Mouse (Mus musculus) embryo, embryonic 11.5 days (tissue): ENCODE data around the gene Hoxc5.

Experiments used
- DNase-seq: peaks from one replicate; pipeline ENCODE4 v3.0.0-alpha.2; 2012; ENCODE audit warnings: low read depth, low spot score

Gene Hoxc5

DNA sequence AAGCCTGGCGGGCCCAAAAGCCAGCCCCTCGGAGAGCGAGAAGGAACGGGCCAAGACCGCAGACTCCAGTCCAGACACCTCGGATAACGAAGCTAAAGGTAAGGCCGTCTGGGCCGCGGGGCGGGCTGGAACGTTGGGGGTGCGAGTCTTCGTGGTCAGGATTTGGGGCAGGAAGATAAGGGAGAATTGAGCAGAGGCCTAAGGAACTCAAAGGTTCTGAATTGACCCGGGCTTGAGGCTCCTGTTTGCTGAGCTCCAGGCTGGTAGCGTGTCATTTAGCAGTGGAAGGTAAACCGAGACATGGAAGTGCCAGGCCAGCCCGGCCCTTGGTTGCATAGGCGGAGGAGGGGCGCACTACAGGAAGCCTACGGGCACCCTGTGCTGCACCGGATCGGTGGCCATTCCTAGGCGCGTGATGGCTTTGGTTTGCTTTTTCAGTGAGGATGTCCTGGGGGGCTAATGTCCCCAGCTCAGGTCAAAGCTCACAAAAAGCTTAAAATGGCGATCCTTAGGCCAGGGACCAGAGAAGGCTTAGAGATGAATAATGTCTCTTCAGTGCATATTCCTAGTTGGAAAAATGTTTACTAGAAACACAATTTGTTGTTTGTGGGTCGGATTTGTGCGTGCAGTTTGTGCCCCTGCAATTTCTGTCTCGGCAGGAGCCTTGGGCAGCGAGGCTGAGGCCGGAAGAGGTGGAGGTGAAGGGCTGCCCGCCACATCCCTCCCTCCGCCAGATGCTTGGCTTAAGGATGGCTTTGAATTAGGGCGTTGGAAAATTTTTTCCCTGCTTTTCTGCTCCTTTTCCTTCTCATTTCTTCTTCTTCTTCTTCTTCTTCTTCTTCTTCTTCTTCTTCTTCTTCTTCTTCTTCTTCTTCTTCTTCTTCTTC is 511 bp downstream of the Hoxc5 start:
- DNase-seq = no peak

DNA sequence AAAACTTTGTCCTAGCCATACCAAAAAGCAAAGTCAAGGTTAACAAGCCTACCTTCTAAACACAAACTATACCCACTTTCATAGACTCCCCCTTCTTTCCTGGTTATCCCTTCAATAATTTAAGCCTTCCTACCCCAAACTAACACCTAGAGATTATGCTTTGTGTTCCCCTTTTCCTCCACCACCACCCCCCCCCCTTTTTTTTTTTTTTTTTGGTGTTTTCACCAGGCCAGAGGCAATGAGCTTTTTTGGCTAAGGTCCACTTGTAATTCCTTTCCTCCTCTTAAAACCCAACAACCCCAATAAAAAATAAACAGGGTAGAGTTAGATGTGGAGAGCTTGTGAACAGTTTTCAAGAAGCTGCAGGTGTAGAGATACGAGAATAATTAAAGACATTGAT is 2.1 kb downstream of the Hoxc5 start:
- DNase-seq = no peak

DNA sequence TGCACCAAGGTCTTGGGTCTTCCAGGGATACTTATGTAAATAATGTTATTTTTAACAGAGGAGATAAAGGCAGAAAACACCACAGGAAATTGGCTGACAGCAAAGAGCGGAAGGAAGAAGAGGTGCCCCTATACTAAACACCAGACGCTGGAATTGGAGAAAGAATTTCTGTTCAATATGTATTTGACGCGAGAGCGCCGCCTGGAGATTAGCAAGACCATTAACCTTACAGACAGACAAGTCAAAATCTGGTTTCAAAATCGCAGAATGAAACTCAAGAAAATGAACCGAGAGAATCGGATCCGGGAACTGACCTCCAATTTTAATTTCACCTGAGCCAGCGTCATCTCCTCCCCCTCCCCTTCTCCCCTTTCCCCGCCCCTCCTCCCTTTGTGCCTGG is 3.5 kb downstream of the Hoxc5 start:
- DNase-seq = no peak

DNA sequence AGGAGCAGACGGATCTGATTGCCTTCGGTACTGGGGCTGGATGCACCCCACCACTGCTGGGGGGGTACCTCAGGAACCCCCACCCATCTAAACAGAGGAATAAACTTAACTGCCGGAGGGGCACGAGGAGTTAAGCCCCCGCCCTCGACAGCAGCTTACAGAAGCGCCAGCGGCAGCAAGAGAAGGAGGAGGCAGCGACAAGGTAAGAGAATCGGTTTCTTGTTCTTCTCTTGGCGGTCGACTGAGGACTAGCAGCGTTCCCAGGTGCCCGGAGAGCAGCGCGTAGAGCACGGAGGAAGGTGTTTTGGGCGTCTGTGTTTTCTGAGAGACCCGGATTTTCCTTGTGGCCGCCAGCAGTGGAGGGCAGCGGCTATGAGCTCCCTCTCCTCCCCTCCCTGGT is 5.0 kb downstream of the Hoxc5 start:
- DNase-seq = no peak

DNA sequence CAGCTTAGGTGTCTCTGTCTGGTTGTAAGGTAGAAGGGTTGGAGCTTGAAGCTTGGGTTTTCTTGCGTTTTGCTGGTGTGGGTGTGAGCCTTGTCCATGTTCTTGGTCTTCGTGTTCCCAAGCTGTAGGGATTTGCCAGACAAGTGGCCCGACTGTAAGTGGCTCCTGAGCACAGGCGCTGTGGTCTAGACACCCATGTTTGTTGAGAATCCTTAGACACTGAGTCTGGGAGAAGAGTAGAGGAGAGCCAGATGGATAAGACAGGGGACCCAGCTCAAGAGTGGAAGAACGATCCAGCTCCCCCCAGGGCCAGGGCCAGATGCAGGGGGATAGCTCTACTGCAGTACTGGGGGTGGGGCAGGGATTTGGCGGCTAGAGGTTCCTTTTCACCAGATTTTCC is 5.5 kb downstream of the Hoxc5 start:
- no peak for DNase-seq

DNA sequence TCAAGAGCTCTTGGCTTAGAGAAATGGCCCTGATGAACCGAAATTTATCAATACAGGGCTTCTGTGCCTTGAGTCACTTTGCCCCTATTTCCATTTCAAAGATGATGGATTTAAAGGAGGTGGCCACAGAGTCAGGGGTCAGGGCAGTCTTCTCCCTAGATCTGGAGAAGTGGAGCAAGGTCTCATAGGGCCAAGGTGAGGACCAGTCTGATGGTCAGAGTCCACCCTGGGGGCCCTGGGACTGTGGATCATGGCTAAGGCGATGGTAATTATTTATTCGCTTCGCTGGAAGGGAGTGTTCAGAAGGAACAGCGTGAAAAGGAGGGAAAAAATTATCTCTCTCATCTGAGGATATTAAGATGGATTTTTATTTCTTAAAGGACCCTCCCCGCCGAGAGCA is 7.8 kb downstream of the Hoxc5 start:
- no peak for DNase-seq

DNA sequence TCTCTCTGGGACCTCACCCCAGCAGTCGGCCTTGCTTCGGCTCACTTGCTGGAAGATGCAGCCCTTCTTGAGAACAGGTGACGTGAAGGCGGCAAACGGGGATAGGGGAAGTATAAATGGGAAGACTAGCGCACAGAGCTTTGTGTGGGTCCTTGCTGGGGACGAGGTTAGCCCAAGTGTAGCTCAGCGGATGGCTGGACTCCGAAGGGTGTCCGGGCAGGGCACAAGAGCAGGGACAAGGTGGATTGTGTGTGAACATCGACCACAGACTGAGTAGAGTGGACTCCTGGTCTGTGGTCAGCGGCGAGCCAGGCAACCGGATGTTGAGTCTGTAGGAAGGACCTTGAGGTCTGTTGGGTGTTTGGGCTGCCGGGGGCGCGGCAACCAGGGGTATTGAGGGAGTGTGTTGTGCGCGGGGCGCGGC is 8.5 kb downstream of the Hoxc5 start:
- no peak for DNase-seq

DNA sequence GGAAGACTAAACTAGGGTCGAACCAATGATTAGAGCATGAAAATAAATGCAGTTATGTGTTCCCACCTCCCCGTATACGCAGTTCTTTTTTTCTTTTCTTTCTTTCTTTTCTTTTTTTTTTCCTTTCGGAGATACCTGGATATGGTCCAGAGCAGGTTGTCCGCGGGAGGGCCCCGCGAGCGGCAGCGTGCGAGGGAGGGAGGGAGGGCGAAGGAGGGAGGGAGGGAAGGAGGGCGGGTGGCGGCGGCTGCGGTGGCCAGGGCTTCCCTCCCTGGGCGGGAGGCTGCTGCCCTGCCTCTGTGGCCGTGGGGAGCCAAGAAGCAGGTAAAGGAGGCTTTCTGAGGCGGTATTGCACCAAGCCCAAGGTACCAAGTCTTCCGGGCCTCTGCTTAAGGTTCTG is 8.9 kb downstream of the Hoxc5 start, which contains the start of gene Hoxc9:
Gene Hoxc9 (plus strand): TSS at position 269 of the 400 bp plus-strand sequence.
- no peak for DNase-seq

DNA sequence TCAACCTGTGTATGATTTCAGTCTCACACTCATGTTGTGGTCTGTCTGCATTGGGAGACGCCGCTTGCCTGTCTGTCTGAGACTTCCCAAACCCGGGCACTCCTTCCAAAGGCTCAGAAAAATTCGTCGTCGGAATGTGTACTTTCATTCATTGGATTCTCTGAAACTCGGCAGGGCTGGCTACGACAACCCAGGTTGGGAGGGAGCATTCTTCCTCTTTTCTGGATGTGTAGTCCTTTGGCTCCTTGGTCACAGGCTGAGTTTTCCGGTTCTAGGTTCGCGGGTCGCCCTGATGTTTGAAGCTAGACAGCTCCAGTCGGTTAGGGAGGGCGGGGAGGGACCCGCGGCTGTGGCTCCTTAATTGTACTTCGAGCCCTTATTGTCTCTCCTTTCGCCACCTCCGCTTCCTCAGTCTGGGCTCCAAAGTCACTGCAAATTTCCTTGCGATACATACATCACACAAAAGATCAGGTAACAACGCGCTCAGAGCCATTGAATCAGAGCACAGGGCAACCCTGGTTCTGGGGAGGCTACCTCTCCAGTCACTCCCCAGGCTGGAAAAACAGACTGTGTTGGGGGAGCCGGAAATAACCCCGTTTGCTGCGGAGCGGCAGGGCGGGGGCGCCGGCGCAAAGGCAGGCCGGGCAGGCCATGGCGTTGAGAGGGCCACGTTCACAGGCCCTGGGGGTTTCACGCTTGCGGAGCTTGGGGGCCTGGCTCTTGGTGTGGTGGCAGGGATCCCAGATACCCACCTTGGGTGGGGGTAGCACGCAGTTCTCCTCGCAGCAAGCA is 9.6 kb downstream of the Hoxc5 start:
- no peak for DNase-seq

DNA sequence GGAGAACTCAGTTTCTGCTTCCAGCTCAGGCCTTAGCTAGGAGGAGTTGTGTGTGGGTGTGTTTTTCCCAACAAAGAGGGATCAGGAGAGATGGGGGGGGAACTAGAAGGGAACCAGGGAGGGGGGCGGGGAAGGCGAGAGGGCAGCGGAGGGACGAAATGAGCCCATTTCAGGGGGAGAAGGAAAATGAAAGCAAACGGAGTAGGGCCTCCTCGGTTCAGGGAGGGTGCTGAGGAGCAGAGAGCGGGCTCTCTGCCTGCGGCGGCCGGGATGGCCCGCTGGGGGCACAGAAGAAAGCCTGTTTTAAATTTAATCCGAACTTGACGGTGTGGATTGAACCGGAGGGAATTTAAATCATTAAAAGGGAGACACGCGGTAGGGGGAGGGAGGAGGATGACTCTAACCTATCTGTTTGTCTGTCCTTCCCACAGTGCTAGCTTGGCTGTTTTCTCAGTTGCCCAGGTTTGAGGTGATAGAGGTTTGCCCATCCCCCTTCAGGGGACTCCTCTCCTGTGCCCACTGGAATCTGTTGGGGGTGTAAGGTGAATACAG is 10.3 kb downstream of the Hoxc5 start:
- DNase-seq = no peak

DNA sequence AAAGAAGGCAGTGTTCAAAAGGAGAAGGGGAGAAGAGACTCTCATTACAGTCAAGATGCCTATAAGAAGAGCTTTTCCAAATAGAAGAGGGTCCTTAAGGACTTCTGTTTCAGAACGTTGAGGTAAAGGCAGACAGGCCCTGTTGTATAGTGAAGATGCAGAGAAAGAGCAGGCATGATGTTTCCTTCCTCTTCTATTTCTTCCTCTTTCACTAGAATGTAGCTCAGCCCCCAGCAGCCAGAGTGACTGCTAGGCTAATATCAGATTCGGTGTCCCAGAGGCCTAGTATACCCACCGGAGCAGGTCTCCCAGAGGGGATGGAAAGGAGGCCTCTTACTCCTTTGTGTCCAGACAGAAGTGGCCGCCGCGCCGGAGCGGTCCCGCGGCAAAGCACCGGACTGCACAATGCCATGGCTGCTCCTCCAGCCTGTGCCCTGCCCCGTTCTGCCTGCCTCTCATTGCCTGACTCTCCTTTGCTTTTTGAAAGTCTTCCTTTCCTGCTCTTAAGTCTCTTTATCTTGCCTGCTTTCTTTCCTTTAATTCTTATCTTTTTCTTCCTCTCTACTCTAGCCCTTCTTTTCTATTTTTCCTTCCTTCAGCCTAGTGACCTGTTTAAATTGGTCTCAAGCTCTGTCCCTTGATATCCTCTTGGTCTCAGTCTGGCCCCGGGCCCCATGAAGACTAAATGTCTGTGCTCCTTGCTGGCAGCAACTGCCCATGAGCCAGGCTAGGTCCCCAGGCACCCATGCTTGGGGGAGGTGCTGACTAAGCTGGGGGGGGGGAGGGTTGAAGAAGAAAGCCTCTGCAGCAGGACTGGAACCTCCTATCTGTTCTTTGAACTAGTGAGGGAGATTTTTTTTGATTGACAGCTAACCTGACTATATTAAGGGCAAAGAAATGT is 11.6 kb downstream of the Hoxc5 start:
- DNase-seq = no peak

DNA sequence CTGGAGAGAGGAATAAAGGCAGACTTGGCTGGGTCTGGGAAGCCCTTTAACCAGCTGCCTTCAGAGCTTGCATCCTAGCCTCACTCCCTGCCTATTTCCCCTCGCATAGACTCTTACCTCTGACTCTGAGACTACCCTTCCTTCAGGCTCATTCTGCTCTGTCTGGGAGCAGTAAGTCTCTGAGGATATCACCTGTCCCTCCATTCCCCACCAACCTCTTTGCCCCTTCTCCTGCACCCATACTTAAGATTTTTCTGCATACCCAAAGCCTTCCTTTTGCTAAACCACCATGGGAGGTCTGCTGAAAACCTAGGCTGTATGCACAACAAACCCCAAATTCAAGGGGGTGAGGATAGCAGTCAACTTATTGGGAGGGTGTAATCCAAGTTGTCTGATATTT is 12.7 kb downstream of the Hoxc5 start:
- no peak for DNase-seq

DNA sequence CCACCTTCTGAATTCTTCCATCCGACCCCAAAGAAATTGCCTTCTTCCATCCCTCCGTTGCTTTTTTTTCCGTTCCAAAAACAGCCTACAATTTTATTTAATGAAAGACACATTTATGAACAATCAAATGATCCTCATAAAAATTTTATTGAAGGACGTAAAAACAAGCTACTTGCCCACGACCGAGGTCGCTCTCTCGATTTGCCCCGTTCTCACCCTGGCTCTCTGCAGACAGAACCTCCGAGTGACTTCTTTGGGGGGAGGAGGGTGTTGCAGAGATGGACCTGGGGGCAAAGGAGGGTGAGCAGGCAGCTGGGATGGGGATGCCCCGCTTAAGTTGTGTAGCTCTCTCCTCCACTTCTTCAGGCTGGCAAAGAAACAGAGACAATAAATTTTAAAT is 13.1 kb downstream of the Hoxc5 start:
- no peak for DNase-seq

DNA sequence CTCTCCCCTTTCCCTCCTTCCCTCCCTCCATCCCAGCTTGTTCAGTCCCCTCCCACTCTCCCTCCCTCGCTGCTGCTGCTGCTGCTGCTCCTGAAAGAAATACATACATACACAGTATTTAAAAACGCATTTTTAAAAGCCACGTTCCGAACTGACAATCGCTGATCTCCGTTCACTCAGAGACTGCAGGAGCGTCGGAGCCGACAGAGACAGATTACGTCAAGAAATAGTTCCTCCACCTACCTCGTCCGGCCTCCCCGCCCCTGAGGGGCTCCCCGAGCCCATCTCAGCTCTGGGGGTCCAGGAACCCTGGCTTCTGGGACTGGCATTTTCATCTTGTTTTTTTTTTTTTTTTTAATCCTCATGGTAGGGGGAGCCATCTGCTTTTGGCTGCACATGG is 13.7 kb downstream of the Hoxc5 start:
- no peak for DNase-seq

DNA sequence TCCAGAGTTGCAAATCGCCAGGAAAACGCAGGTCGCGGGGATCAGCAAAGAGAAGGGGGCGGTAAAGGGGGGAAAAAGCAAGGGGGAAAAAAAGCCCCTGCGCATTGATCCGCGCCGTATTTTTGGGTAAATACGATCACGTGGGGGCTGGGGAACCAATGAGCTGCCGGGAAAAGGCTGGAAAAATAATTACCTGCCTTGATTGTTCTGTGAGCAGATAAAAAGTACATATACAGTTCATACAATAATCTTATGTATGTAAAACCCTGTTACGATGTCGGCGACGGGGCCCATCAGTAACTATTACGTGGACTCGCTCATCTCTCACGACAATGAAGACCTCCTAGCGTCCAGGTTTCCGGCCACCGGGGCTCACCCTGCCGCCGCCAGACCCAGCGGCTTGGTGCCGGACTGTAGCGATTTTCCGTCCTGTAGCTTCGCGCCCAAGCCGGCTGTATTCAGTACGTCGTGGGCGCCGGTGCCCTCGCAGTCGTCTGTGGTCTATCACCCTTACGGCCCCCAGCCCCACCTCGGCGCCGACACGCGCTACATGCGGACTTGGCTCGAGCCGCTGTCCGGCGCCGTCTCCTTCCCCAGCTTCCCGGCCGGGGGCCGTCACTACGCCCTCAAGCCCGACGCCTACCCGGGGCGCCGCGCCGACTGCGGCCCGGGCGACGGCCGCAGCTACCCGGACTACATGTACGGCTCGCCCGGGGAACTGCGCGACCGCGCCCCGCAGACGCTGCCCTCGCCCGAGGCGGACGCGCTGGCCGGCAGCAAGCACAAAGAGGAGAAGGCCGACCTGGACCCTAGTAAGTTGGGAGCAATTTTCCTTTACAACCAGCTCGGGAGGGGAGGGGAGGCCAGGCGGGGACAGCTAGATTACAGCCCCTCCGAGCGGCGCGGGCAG is 14.4 kb downstream of the Hoxc5 start:
- peak; percentile 66 for DNase-seq

DNA sequence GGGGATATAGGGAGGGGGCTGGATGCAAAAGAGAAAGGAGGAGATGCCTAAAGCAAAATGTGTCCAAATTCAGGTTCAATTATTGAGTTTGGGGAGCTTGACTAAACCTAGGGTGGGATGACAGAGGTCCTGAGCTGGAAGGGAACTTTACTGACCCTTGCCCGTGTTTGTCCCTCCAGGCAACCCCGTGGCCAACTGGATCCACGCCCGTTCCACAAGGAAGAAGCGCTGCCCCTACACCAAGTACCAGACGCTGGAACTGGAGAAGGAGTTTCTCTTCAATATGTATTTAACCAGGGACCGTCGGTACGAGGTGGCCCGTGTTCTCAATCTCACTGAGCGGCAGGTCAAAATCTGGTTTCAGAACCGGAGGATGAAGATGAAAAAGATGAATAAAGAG is 16.5 kb downstream of the Hoxc5 start:
- no peak for DNase-seq

DNA sequence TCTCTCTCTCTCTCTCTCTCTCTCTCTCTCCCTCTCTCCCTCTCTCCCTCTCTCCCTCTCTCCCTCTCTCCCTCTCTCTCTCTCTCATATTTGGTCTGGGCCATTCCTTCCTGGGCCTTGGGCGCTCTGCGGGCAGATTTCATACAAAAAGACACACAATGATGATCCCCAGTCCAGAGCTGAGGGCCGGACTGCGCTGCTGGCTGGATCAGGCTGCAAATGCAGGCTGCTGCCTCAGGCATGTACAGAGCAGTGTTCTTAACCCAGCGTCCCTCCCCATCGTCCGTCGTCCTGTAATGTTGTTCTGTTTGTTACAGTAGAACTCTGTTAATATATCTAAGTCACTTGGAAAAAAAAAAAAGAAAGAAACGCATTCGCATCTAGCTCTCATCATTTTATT is 17.3 kb downstream of the Hoxc5 start:
- DNase-seq = no peak

DNA sequence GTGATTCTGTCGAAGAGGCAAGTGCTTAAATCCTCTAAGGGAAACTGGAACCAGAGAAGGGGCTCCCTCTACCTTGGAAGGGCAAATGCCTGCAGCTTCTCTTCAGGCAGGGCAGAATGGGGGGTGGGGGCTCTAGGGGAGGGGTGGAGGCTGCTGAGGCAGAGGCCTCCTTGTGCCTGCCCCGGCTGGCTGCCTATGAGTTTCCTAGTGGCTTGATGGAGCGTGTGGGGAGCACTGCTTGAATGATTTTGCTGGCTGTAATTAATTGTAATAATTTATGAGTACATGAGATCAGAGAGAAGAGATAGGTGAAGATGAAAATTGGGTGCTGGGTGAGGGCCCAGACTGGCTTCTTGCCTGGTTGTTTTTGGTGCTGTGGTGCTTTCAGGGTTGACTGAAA is 17.7 kb downstream of the Hoxc5 start:
- no peak for DNase-seq

DNA sequence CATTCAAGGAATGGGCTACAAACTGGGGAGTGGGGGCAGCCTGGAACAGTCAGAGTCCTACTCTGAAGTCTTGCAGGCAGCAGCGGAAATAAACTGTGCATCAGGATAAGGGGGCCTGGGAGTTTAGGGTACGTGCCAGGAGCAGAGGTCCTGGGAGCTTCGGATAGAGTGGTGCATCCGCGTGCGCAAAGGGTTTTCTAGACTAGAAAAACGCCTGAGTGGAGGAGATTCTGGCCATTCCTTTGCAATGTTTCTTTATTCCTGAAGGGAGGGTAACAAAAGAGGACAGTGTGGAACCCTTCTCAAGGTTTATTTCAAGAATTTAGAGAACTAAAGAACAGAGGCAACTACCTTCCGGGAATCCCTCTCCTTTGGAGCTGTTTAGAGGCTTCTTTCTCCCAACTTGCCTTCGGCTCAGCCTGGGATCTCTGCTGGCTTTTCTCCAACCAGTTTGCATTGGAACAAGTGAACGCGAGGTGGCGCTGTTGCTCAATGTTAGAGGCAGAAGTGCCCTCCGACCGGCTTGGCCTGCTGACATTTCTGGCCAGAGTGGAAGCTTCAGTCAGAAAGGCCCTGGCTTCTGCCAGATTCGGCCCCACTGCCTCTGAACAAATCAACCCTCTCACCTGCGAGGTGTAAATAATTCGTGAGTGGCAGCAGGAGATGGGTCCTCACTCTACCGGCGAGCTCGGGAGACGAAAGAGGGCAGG is 20.0 kb downstream of the Hoxc5 start:
- DNase-seq = peak; percentile 89

DNA sequence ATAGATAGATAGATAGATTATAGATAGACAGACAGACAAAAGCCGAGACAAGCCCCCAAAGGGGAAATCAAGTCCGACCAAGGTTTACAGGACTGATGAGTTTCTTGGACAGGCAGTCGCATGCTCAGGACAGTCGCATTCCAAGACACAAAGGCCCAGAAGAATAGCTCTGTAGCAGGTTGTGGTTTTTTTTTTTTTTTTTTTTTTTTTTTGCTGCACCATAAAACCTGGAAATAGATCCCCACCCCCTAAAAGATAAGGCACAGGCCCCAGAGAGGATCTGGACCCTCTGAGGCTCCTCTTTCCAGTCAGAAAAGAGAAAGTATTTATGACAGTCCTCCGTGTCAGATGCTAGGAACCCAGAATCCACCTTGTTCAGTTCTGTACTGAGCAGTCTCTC is 20.8 kb downstream of the Hoxc5 start:
- no peak for DNase-seq
